Mouse (Mus musculus) kidney, adult 2 months (tissue): Measurements from ENCODE around the gene Usp29.

ENCODE experiments used
- CTCF ChIP-seq: fragments of 200-500 bp; conservative IDR thresholded peaks from 2 replicates; pipeline ENCODE4 v1.5.1; 2011; ENCODE audit warnings: low read depth, mild to moderate bottlenecking, control low read depth, low read length, moderate library complexity, mixed read lengths; ENCODE audit not compliant: insufficient read depth, insufficient read length
- POLR2A ChIP-seq: fragments of 200-500 bp; IDR thresholded peaks from one replicate; pipeline ENCODE4 v1.6.1; 2011; ENCODE audit warnings: low read depth, low read length, control low read depth

DNA sequence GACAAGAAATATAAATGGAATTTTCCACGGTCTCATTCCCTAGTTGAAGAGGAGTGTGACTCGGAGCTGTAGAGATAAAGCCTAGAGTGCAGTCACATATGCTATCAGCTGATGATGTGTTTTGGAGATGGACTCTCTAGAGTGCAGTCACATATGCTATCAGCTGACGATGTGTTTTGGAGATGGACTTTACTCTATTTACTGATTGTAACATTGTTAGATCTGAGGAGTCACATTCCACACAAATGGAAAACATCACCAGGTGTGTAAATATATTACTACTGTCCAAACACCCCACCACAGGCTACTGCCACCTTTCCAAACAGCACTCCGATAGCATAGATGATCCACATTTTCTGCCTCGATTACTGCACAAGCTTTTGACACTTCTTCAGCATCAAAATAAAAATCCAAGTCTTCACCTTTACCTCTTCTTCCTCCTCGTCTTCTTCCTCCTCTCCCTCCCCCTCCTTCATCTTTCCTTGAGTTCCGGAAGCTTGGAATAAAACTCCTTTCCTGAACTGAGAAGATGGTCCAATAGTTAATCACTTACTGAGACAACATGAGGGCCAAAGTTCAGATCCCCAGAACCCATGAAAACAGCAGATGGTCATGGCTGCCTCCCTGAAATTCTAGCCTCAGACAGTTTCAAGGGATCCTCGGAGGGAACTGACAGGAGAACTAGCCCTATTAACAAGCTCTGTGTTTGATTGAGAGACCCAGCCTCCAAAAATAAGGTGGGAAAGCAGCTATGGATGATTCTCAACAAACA, 153.2 kb downstream of the Usp29 start:
- TF ChIP-seq CTCF, result no peak
- no peak for TF ChIP-seq POLR2A
